Mouse (Mus musculus) forebrain, embryonic 16.5 days (tissue): ENCODE data around the gene Vps13c. TPM values are rescaled to one million over a fixed set of nuclear protein-coding genes. Genes with fewer than 3 reads are reported as not detected.

Source experiments
- ATAC-seq: fragments of 200-750 bp; cut with Nextera tagmentation; 2 replicates; pipeline ENCODE4 v1.8.0; 2017; ENCODE audit warnings: mild to moderate bottlenecking, moderate library complexity
- H3K27ac ChIP-seq: fragments of 300-500 bp; sonication (generic); 2 replicates; pipeline ENCODE4 v1.5.1; 2014; ENCODE audit warnings: low read length, control low read depth
- H3K27me3 ChIP-seq: fragments of 300-500 bp; sonication (generic); replicated peaks from 2 replicates; pipeline ENCODE4 v1.6.1; 2014; ENCODE audit warnings: low read length; ENCODE audit not compliant: control insufficient read depth, insufficient read depth
- H3K36me3 ChIP-seq: fragments of 300-500 bp; sonication (generic); 2 replicates; pipeline ENCODE4 v1.6.1; 2014; ENCODE audit not compliant: control insufficient read depth, insufficient read depth
- H3K4me1 ChIP-seq: fragments of 300-500 bp; sonication (generic); replicated peaks from 2 replicates; pipeline ENCODE4 v1.6.1; 2014; ENCODE audit warnings: low read length; ENCODE audit not compliant: control insufficient read depth, insufficient read depth
- H3K4me2 ChIP-seq: fragments of 300-500 bp; sonication (generic); 2 replicates; pipeline ENCODE4 v1.6.1; 2014; ENCODE audit warnings: mild to moderate bottlenecking, low read length, control low read depth
- H3K4me3 ChIP-seq: fragments of 300-500 bp; sonication (generic); replicated peaks from 2 replicates; pipeline ENCODE4 v1.5.1; 2014; ENCODE audit warnings: mild to moderate bottlenecking, low read length, control low read depth
- H3K9ac ChIP-seq: fragments of 300-500 bp; sonication (generic); replicated peaks from 2 replicates; pipeline ENCODE4 v1.6.1; 2014; ENCODE audit warnings: low read depth, low read length, control low read depth
- H3K9me3 ChIP-seq: fragments of 300-500 bp; sonication (generic); 2 replicates; pipeline ENCODE4 v1.6.1; 2016; ENCODE audit warnings: low read length; ENCODE audit not compliant: control insufficient read depth
- WGBS: fragments of 180-500 bp; shearing (Covaris S2); extraction: QIAGEN DNeasy Blood & Tissue Kit; methylation state at CpG from one replicate; pipeline ENCODE4 v1.1.7; 2014; 5-methylcytosine and 5-hydroxymethylcytosine counted together
- polyA plus RNA-seq: library from polyadenylated mRNA; unstranded; fragments of >200 nt; fragmentation: Nextera tagmentation; extraction: Ambion mirVana; gene quantifications from 2 replicates; pipeline ENCODE4 v1.2.1, GENCODE M21; 2015

Vps13c gene
- polyA plus RNA-seq, 1 experiment from 2014 or later: 8.6 TPM

- H3K27ac ChIP-seq: no peak overlapping the region
- 96% methylated on average over 2 of the region's 2 CpGs for WGBS
- H3K9ac ChIP-seq: no peak overlapping the region
- no peaks in the 10 kb centered on the region for H3K36me3 ChIP-seq
- no peaks in the 10 kb centered on the region for H3K9me3 ChIP-seq
- peaks cover 2% of the 10 kb centered on the region for H3K4me1 ChIP-seq
- no peak overlapping the region for H3K4me2 ChIP-seq
- H3K4me3 ChIP-seq: no peak overlapping the region
- no peak for ATAC-seq
- no peaks in the 10 kb centered on the region for H3K27me3 ChIP-seq
Observed at GRCm38 (mm10) chr9:67846089-67846488, 5.9 kb downstream of the Vps13c start.

- no peak overlapping the region for H3K4me2 ChIP-seq
- H3K4me1 ChIP-seq: no peaks in the 10 kb centered on the region
- H3K27me3 ChIP-seq: no peaks in the 10 kb centered on the region
- H3K9ac ChIP-seq: no peak overlapping the region
- no peak overlapping the region for H3K27ac ChIP-seq
- no peaks in the 10 kb centered on the region for H3K36me3 ChIP-seq
- 75% methylated on average over 3 of the region's 3 CpGs for WGBS
- H3K4me3 ChIP-seq: no peak overlapping the region
- no peaks in the 10 kb centered on the region for H3K9me3 ChIP-seq
- ATAC-seq: no peak
Observed at GRCm38 (mm10) chr9:67847606-67848005, 7.4 kb downstream of the Vps13c start.

- Histone ChIP-seq H3K9ac (no peak overlapping the region), H3K27me3 (no peaks in the 10 kb centered on the region), H3K4me1 (no peaks in the 10 kb centered on the region), H3K9me3 (no peaks in the 10 kb centered on the region), H3K27ac (no peak overlapping the region), H3K4me2 (no peak overlapping the region), H3K4me3 (no peak overlapping the region), H3K36me3 (no peaks in the 10 kb centered on the region)
- 83% methylated on average over 12 of the region's 12 CpGs for WGBS
- ATAC-seq: no peak
Observed at GRCm38 (mm10) chr9:67849397-67849796, 9.2 kb downstream of the Vps13c start.

GRCm38 (mm10) chr9:67849846-67850245 lies 9.7 kb downstream of the Vps13c start:
- Histone ChIP-seq H3K36me3 (no peaks in the 10 kb centered on the region), H3K27me3 (no peaks in the 10 kb centered on the region), H3K4me2 (no peak overlapping the region), H3K27ac (no peak overlapping the region), H3K4me1 (no peaks in the 10 kb centered on the region), H3K9ac (no peak overlapping the region), H3K9me3 (no peaks in the 10 kb centered on the region), H3K4me3 (no peak overlapping the region)
- ATAC-seq: no peak
- 90% methylated on average over 3 of the region's 3 CpGs for WGBS

GRCm38 (mm10) chr9:67851150-67851549 lies 11.0 kb downstream of the Vps13c start:
- ATAC-seq: no peak
- Histone ChIP-seq H3K27ac (no peak overlapping the region), H3K4me1 (no peaks in the 10 kb centered on the region), H3K4me3 (no peak overlapping the region), H3K9me3 (no peaks in the 10 kb centered on the region), H3K27me3 (no peaks in the 10 kb centered on the region), H3K36me3 (no peaks in the 10 kb centered on the region; the same call in 1 of the 2 replicates), H3K4me2 (no peak overlapping the region), H3K9ac (no peak overlapping the region)
- 81% methylated on average over 4 of the region's 4 CpGs for WGBS

GRCm38 (mm10) chr9:67860273-67860672 lies 20.1 kb downstream of the Vps13c start:
- no peak for ATAC-seq
- H3K4me2 ChIP-seq: no peak overlapping the region
- H3K36me3 ChIP-seq: peaks cover 2% of the 10 kb centered on the region
- H3K4me1 ChIP-seq: no peaks in the 10 kb centered on the region; the same call in 1 of the 2 replicates
- WGBS: 82% methylated on average over 2 of the region's 2 CpGs
- no peaks in the 10 kb centered on the region for H3K9me3 ChIP-seq
- H3K27ac ChIP-seq: no peak overlapping the region
- H3K9ac ChIP-seq: no peak overlapping the region
- H3K4me3 ChIP-seq: no peak overlapping the region
- H3K27me3 ChIP-seq: no peaks in the 10 kb centered on the region

- no peak overlapping the region for H3K4me2 ChIP-seq
- no peak overlapping the region for H3K27ac ChIP-seq
- 88% methylated on average over 5 of the region's 5 CpGs for WGBS
- no peaks in the 10 kb centered on the region for H3K27me3 ChIP-seq
- H3K4me1 ChIP-seq: no peaks in the 10 kb centered on the region; the same call in 1 of the 2 replicates
- H3K9ac ChIP-seq: no peak overlapping the region
- H3K36me3 ChIP-seq: no peaks in the 10 kb centered on the region; the same call in none of the 2 replicates
- H3K4me3 ChIP-seq: no peak overlapping the region
- ATAC-seq: no peak
- no peaks in the 10 kb centered on the region for H3K9me3 ChIP-seq
Observed at GRCm38 (mm10) chr9:67863332-67863731, 23.1 kb downstream of the Vps13c start.

GRCm38 (mm10) chr9:67864011-67864410 lies 23.8 kb downstream of the Vps13c start:
- no peak for ATAC-seq
- H3K4me3 ChIP-seq: no peak overlapping the region
- H3K4me2 ChIP-seq: no peak overlapping the region
- WGBS: 32% methylated on average over 4 of the region's 4 CpGs
- H3K36me3 ChIP-seq: no peaks in the 10 kb centered on the region; the same call in 1 of the 2 replicates
- no peaks in the 10 kb centered on the region for H3K9me3 ChIP-seq
- no peak overlapping the region for H3K27ac ChIP-seq
- no peaks in the 10 kb centered on the region for H3K27me3 ChIP-seq
- H3K9ac ChIP-seq: no peak overlapping the region
- no peaks in the 10 kb centered on the region; the same call in 1 of the 2 replicates for H3K4me1 ChIP-seq

- Histone ChIP-seq H3K27ac (no peak overlapping the region), H3K36me3 (no peaks in the 10 kb centered on the region; the same call in 1 of the 2 replicates), H3K4me1 (no peaks in the 10 kb centered on the region; the same call in 1 of the 2 replicates), H3K4me2 (no peak overlapping the region), H3K27me3 (no peaks in the 10 kb centered on the region), H3K9me3 (no peaks in the 10 kb centered on the region), H3K9ac (no peak overlapping the region), H3K4me3 (no peak overlapping the region)
- WGBS: 82% methylated on average over 7 of the region's 7 CpGs
- ATAC-seq: no peak
Observed at GRCm38 (mm10) chr9:67865411-67865810, 25.2 kb downstream of the Vps13c start.

GRCm38 (mm10) chr9:67867411-67867810 lies 27.2 kb downstream of the Vps13c start:
- 67% methylated on average over 6 of the region's 6 CpGs for WGBS
- no peaks in the 10 kb centered on the region for H3K27me3 ChIP-seq

More at GRCm38 (mm10) chr9:67867411-67867810, 27.2 kb downstream of the Vps13c start:
- no peak overlapping the region for H3K4me3 ChIP-seq
- no peaks in the 10 kb centered on the region for H3K9me3 ChIP-seq
- H3K27ac ChIP-seq: no peak overlapping the region
- no peak for ATAC-seq
- no peaks in the 10 kb centered on the region for H3K36me3 ChIP-seq
- H3K9ac ChIP-seq: no peak overlapping the region
- H3K4me1 ChIP-seq: no peaks in the 10 kb centered on the region; the same call in 1 of the 2 replicates
- no peak overlapping the region for H3K4me2 ChIP-seq
